Mouse (Mus musculus) heart, adult 2 months (tissue): ENCODE measurements around the gene Trp73.

Source experiments
- CTCF ChIP-seq: fragments of 200-600 bp; IDR thresholded peaks from 2 replicates; pipeline ENCODE4 v1.8.1; 2022; ENCODE audit warnings: antibody characterized with exemption, mild to moderate bottlenecking, moderate library complexity
- EP300 ChIP-seq: fragments of 200-500 bp; IDR thresholded peaks from 2 replicates; pipeline ENCODE4 v1.6.1; 2011; ENCODE audit warnings: low read depth, low read length, control low read depth; ENCODE audit not compliant: insufficient read depth
- POLR2A ChIP-seq: fragments of 200-500 bp; IDR thresholded peaks from 2 replicates; pipeline ENCODE4 v1.6.1; 2011; ENCODE audit warnings: mild to moderate bottlenecking, low read depth, low read length, control low read depth; ENCODE audit not compliant: insufficient read depth

- TF ChIP-seq EP300 (no peak), CTCF (peak; percentile 70), POLR2A (no peak)
Measured at GRCm38 (mm10) chr4:154019571-154019970, 120.4 kb downstream of the Trp73 start.
